ENCODE assay signal across 7 mouse cellular contexts in genomic region chr9:80332153-80332552, GRCm38 (mm10).
A peak's percentile ranks its signal among the peaks of the same experiment; 100 is the strongest.
DNase-seq lines count a peak whose midpoint lies in the region; ATAC-seq and TF ChIP-seq lines count a peak whose summit lies in the region.

No protein-coding gene starts in this region.

- H3K4me2 ChIP-seq in hindbrain, embryonic 11.5 days (replicated peaks; ENCODE audit: low read depth, low read length): peak overlapping the region; percentile 39
- peak overlapping the region; percentile 62 for H3K4me2 ChIP-seq in lung, embryonic 16.5 days (ENCODE audit: low read depth, low read length)

- H3K9ac ChIP-seq in ES-E14 (ENCODE audit: insufficient read depth, low read depth, low read length, poor library complexity, severe bottlenecking): no peak overlapping the region
- H3K9ac ChIP-seq in hindbrain, embryonic 11.5 days (ENCODE audit: low read depth, low read length): no peak overlapping the region
- peak overlapping the region; percentile 35; the same call in 1 of the 2 replicates for H3K9ac ChIP-seq in lung, embryonic 16.5 days (ENCODE audit: low read length)

- no peaks in the 10 kb centered on the region for H3K36me3 ChIP-seq in ES-E14 (ENCODE audit: control insufficient read depth, insufficient read depth, low read length, poor library complexity, severe bottlenecking)
- no peaks in the 10 kb centered on the region for H3K36me3 ChIP-seq in hindbrain, embryonic 11.5 days (ENCODE audit: control insufficient read depth, insufficient read depth, low read length)
- no peaks in the 10 kb centered on the region for H3K36me3 ChIP-seq in lung, embryonic 16.5 days (ENCODE audit: control insufficient read depth, insufficient read depth, low read length)

- DNase-seq in ES-E14 (ENCODE audit: low read depth, low spot score): peak; percentile 22
- peak; percentile 42 for DNase-seq in adrenal gland, postnatal 10 days
- peak; percentile 18 for DNase-seq in fibroblast of lung, adult 2 months (ENCODE audit: low read depth)
- peak; percentile 67 for DNase-seq in hindbrain, embryonic 11.5 days (ENCODE audit: low spot score)
- DNase-seq in layer of hippocampus, adult 8-10 months (ENCODE audit: low spot score in 2 of 2): peak; percentile 18 to 29
- DNase-seq in right cerebral cortex, adult 18-20 months: peak; percentile 52

- WGBS in hindbrain, embryonic 11.5 days: 24% methylated on average over 14 of the region's 14 CpGs
- WGBS in lung, embryonic 16.5 days: 18% methylated on average over 14 of the region's 14 CpGs

- no peaks in the 10 kb centered on the region for H3K27me3 ChIP-seq in hindbrain, embryonic 11.5 days (ENCODE audit: control insufficient read depth, insufficient read depth, low read length)
- H3K27me3 ChIP-seq in lung, embryonic 16.5 days (ENCODE audit: control insufficient read depth, insufficient read depth, low read depth, low read length): no peaks in the 10 kb centered on the region

- no peaks in the 10 kb centered on the region for H3K4me1 ChIP-seq in ES-E14 (ENCODE audit: control insufficient read depth in 2 of 2, insufficient read depth in 2 of 2, low read length in 2 of 2, poor library complexity in 1 of 2)
- no peaks in the 10 kb centered on the region for H3K4me1 ChIP-seq in hindbrain, embryonic 11.5 days (replicated peaks; ENCODE audit: control insufficient read depth, insufficient read depth, low read length)
- no peaks in the 10 kb centered on the region for H3K4me1 ChIP-seq in lung, embryonic 16.5 days (replicated peaks; ENCODE audit: control insufficient read depth, insufficient read depth, low read length)

- ATAC-seq in hindbrain, embryonic 11.5 days (ENCODE audit: low FRiP score): peak; percentile 73
- peak; percentile 79 for ATAC-seq in lung, embryonic 16.5 days (ENCODE audit: low read depth)

- in situ Hi-C loops in ES-E14 (cut with MboI; ENCODE audit: low sequenced_read_pairs in 2 of 2, unreplicated experiment in 2 of 2): no loop called here

- no peak overlapping the region for H3K4me3 ChIP-seq in ES-E14 (ENCODE audit: insufficient read depth in 1 of 2, low read depth in 1 of 2, low read length in 2 of 2, poor library complexity in 1 of 2, severe bottlenecking in 1 of 2)
- no peak overlapping the region for H3K4me3 ChIP-seq in hindbrain, embryonic 11.5 days (ENCODE audit: low read depth, low read length)
- H3K4me3 ChIP-seq in lung, embryonic 16.5 days (ENCODE audit: low read length): peak overlapping the region; percentile 38

- H3K9me3 ChIP-seq in ES-E14 (ENCODE audit: control insufficient read depth, insufficient read depth, low read depth, low read length): no peaks in the 10 kb centered on the region
- H3K9me3 ChIP-seq in hindbrain, embryonic 11.5 days (ENCODE audit: control insufficient read depth, low read length): no peaks in the 10 kb centered on the region
- no peaks in the 10 kb centered on the region for H3K9me3 ChIP-seq in lung, embryonic 16.5 days (ENCODE audit: control insufficient read depth, low read length)

- H3K27ac ChIP-seq in ES-E14 (ENCODE audit: insufficient read depth, low read depth, low read length, poor library complexity, severe bottlenecking): no peak overlapping the region
- no peak overlapping the region for H3K27ac ChIP-seq in hindbrain, embryonic 11.5 days (ENCODE audit: low read depth, low read length)
- H3K27ac ChIP-seq in lung, embryonic 16.5 days (ENCODE audit: low read length): no peak overlapping the region

TF ChIP-seq in ES-E14, 5 proteins besides CTCF, POLR2A, EP300 and RAD21:
- no peak for TF ChIP-seq HCFC1 (IDR thresholded peaks at IDR 0.05; ENCODE audit: borderline replicate concordance, insufficient read depth, low read length)
- TF ChIP-seq ZNF384 (IDR thresholded peaks at IDR 0.05; ENCODE audit: low read depth, low read length): peak; percentile 93
- no peak for TF ChIP-seq CHD2 (IDR thresholded peaks at IDR 0.05; ENCODE audit: low read depth, low read length)
- TF ChIP-seq ZC3H11A (IDR thresholded peaks at IDR 0.05; ENCODE audit: borderline replicate concordance, low read depth, low read length): peak; percentile 49; the same call in 1 of the 2 replicates
TF ChIP-seq in ES-E14: peak in this region for 2.
